Mouse (Mus musculus) CD4-positive, CD25-positive, alpha-beta regulatory T cell, adult 4 months (primary cell): ENCODE data around the gene Ephb1. TPM values are rescaled to one million over a fixed set of nuclear protein-coding genes. Genes with fewer than 3 reads are reported as not detected.

Experiments
- ATAC-seq: one replicate; pipeline ENCODE4 v1.8.0; 2017
- polyA plus RNA-seq, 2 experiments: library from polyadenylated mRNA; unstranded; fragments of 100-300 nt; shearing (Covaris generic); gene quantifications; one replicate each; pipeline ENCODE4 v1.2.1; 2017

The Ephb1 gene
- polyA plus RNA-seq, 2 experiments from 2014 or later, result not detected

DNA sequence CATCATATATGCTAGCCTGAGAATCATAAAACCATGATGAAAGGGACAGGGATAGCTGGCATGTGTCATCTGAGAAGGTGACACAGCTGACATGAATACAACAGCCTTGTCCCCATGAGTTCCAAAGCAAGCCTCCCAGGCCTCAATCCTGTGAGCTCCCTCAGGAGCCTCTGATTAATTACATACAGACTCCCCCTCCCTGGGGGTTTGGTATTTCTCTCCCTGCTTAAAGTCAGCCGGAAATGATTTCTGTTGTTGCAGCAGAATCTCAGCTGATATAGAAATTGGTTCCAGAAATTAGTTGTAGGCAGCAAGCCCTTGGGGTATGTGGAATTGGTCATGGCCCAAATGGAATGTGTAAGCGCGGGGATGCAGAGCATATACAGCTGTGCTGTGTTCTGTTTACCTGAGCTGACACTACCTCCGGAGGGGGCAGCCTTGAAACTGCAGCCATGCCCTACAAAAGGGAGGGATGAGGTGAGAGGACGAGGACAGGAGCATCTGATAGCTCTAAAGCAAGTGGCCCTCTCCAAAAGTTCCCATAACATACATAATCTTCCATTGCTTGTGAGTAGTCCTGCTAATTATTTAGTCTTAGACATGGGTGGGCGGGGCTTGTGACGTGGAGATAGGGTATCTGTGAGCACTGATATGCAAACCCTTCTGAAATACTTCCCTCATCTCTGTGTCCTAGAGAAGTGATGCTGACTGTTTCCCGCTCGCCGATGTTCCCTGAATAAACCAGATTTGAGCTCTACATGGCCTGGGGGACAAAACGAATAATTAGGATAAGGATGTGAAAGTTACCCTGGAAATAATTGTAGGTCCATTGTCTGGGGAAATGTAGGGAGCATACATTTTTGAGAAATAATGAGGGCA is 477.1 kb downstream of the Ephb1 start:
- no peak for ATAC-seq

DNA sequence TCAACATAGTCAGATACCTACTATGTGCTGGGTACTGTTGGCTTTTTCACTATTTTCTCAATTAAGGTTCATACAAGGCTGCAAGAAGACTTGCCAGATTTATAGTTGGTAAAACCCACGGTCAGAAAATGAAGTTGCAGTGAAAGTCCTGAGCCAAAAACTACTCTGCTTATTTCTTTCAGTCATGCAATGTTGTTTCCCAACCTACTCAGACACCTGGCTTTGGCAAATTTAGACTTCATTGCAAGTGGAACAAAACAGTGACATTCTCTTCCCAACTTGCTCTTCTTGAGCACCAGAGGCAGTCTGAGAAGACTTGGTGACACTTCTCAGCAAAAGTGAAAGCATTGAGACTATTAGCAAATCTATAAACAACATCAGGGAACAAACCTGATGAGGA is 479.2 kb downstream of the Ephb1 start:
- ATAC-seq, result no peak

Other genes starting within 250 kb of the Ephb1 start
- under 1 TPM; 0.31 to 0.46 TPM for gene Ky, start 151.1 kb upstream of the Ephb1 start, polyA plus RNA-seq